Mouse (Mus musculus) urinary bladder, adult 2 months (tissue): Measurements from ENCODE around the gene Jmjd8. TPM values are rescaled to one million over a fixed set of nuclear protein-coding genes. Genes with fewer than 3 reads are reported as not detected.
"Not testable (repeated sequence)": the region's sequence is repeated elsewhere in the genome, so short reads cannot be mapped to it uniquely, and the experiment has no call there.

ENCODE experiments used
- DNase-seq: peaks from one replicate; pipeline ENCODE4 v3.0.0; 2022; ENCODE audit warnings: low spot score
- polyA plus RNA-seq: library from polyadenylated mRNA; depleted of rRNA; stranded (reverse); fragments of >200 nt; gene quantifications from 2 replicates; pipeline ENCODE4 v1.2.3, GENCODE M21; 2012; rRNA removed

Jmjd8 gene
- 55.9 and 60.7 TPM in 2 replicates for polyA plus RNA-seq

DNA sequence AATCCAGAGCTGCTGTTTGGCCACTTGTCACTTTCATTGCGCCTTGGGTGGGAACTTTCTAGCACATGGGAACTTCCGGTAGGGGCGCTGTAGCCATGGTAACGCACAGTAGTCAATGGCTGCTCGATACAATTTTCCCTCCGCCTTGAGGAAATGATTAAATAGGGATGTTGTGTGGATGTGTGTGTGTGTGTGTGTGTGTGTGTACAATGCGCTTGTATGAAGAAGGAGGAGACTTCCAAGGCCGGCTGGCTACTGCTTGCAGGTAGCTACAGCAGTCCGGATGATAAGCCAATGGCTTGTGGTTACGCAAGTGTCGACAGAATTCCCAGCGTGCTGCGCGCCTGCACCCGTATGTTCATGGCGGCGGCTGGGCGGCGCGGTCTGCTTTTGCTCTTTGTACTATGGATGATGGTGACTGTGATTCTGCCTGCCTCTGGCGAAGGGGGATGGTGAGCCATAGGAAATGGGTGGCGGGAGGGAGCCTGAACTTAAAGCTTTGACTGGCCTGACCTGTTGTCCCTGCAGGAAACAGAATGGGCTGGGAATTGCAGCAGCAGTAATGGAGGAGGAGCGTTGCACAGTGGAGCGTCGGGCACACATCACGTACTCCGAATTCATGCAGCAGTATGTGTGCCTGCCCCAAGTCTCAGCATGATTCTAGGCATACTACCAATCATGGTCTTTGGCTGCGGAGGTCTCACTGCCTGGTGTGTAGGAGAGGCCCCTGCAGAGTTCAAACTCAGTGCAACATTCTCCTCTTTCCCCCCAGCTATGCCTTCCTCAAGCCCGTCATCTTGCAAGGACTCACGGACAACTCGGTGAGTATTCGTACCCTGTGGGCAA is at the start of gene Jmjd8:
Gene Jmjd8, plus strand, starts transcription at position 156 of the 846 bp plus-strand sequence.
- no peak for DNase-seq

DNA sequence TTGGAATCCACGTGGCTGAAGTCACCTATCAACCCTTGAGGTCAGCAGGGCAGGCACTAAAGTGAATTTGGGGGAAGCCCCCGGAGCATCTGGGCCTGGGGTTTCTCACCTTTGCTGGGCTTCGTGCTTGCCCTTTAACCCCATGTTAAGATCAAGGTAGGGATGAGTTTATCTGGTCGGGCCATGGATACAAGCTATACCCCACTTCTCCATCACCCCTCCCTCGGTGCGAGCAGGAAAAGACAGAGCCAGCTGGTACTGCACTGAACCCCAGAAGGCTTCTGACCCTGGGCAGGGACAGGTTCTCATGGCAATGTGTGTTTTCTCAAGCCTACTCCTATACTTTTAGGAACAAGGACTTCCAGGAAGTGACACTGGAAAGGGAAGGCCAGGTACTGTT is 47.3 kb upstream of the Jmjd8 start:
- DNase-seq, result no peak

DNA sequence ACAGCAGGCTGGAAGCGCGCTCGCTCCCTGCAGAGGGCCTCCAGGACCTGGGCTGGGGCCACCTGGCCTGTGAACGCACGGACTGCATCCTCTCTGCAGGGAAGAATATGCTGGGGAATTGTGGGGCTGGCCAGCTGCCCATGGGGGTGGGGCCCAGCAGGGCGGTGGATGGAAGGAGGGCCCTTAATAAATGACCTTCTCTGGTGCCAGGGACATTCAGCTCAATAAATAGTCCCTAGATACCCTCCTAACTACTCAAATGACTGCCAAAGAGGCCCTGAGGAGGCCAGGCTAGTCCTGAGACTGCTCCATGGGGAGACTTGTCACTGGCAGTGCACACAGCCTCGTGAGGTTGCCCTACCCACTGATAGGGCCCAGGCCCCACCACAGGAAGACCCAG is 45.6 kb upstream of the Jmjd8 start:
- no peak for DNase-seq

DNA sequence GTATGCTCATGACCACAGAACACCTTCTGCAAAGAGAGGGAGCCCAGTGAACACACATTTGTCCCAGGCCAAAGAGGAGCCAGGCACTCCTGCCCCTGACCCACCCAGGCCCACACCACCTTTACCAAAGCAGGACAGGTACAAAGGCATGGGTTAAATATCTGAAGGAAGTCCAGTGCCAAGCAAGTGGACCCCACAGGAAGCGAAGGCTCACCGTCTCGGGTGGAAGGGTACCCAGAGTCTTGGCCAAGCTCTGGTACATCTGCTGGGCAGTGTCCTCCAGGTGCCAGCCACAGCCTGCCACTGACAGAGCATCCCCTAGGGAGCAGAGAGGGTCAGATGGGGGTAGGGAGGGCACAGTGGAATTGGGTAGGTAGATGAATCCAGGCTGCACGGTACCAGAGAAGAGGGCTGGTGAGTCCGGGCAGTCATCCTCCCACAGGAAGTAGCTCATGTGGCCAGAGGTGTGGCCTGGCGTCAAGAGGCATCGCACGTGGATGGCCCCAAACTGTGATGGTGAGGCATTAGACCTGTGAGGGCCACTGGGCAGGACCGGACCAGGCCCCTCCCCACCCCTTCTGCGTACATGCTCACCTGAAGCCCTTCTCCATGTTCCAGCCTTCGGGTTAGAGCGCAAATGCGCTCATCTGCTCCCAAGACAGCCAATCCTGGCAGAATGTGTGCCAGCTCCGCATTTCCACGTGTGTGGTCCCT is 44.6 kb upstream of the Jmjd8 start:
- no peak for DNase-seq

DNA sequence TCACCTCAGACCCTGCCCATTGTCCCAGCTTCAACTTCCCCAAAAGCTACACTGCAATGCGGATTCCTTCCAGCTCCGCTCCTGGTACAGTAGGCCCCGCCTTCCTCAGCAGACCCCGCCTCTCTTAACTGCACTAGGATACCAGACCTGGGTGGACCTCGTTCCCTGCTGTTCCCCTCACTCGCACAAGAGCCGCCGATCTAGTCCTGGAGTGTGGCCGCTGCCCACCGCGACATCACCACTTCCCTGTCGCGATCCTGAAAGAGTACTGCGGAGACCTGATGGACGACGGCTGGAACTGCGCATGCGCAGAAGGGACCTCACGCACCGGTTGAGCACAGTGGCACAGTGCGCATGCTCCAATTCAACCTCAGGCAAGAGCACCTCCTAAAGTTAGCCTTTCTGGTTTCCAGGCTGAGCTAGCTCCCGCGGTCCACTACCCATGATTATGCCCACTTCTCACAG is 43.4 kb upstream of the Jmjd8 start, which contains the start of gene Haghl:
Gene Haghl, minus strand, starts transcription at position 393 of the 465 bp plus-strand sequence.
- DNase-seq, result peak; percentile 93

DNA sequence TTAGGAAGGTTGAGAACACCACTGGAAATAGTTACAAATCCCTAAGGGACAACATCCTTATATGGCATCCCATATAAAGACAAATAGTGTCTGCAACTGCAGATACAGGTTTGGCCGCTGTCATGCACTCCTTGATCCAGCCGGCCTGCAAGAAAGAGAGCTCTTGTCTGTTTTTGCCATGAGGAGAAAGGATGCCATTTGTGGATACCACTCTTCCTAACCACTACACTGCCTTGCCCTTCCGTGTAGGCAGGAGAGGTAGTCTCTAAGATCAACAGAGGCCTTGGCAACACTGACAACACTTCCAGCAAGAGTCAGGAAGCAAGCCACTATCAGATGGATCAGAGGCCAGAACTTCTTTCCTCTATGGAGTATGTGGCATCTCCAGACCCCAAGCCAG is 42.4 kb upstream of the Jmjd8 start, which contains the start of gene Ccdc78:
Gene Ccdc78, plus strand, starts transcription at position 301 of the 400 bp plus-strand sequence.
- no peak for DNase-seq

DNA sequence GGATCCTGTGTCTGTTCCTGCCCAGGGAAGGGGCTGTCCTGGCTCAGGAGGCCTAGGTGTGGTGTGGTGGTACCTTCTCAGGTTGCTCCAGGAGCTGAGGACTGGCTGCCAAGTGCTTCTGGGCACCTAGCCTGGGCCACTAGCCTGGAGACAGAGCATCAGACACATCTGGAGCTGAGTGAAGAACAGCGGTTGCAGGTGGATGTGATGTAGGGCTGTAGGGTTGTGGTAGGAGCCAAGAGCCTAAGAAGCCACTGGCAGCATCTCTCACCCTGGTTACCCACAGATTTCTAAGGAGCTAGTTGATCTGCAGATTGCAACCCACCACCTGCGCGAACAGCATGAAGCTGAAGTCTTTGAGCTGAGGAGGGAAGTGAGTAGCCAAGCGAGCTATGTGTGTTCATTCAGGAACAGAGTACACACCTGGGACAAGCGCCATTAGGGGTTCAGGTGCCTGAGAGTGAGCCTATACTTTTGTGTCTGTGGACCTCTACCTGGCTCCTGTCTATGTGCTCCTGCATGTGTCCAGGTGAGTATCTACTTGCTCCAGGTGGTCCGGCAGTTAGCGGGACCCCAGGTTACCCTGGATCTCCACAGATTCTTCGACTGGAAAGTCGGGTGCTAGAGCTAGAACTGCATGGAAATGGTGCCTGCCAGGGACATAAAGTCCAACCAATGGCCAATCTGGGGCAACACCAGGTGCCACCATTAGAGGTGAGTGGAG is 41.7 kb upstream of the Jmjd8 start:
- DNase-seq, result no peak

DNA sequence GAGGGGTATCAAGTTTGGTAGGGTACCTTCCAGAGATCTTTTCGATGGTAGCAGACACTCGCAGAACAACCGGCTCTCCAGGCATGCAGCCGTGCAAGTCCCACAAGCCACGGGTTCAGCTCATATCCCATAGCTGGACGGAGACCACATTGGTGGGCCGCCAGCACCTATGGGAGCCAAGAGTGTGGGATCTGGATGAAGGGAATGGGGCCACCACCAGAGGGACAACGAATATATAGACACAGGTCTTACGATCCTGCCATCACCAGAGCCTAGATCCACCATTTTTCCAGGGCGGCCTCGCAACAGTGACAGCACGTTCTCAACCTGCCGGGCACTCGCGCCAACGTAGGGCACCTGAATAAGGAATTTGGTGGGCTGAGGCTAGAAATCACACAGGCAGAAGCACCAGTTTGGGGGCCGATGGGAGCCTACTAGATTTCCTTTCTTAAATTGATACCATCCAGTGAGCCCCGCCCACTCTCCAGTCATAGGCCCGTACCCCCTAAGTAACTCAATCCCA is 37.3 kb upstream of the Jmjd8 start:
- no peak for DNase-seq

DNA sequence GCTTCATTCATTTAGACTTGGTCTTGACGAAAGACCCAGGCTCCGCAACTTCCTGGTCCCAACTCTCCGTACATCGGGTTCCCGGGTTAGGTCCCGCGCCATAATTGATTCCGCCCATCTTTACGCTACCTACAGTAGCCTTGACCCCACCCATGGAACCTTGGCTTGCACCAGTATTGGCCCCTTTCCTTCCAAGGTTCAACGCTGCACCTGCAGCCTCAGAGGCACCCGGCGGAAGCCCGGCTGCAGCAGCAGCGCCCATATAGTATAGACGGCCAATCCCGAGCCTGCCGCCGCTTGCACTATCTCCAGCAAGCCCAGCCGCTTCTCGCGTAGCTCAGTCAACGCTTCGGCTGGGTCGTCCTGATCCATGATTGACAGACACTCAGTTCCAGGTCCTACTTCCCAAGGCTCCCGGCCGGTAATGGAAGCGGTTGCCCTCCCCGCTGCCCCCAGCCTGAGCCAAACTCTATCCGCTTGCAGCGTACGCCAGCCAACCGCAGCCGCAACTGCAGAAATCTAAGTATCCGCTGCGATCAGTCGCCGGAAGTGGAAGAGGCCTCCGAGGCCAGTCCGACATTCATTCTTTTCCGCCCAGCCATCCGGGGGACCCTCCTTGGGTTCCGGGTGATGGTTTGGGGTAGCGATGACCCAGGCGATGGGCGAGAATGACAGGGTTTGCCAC is 36.7 kb upstream of the Jmjd8 start:
- DNase-seq, result peak; percentile 68

DNA sequence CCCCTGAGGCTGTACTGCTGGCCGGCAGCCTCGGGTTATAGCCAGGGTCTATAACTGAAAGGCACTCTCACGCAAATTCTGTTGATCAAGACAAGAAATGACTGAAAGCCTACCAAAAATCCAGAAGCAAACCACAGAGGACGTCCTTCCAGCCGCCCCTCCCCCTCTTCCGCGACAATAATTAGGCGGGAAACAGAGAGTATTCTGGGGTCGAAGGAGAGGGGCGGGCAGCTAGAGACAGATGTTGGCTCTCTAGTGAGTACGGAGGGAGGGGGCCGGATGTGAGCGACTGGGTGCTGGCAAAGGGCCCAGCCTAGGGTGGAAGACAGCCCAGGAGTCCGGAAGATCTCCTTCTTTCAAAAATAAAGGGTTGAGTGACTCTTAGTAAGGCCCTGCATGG is 36.1 kb upstream of the Jmjd8 start, which contains the start of gene Fam173a:
Gene Fam173a, minus strand, starts transcription at position 287 of the 400 bp plus-strand sequence.
- DNase-seq, result no peak

DNA sequence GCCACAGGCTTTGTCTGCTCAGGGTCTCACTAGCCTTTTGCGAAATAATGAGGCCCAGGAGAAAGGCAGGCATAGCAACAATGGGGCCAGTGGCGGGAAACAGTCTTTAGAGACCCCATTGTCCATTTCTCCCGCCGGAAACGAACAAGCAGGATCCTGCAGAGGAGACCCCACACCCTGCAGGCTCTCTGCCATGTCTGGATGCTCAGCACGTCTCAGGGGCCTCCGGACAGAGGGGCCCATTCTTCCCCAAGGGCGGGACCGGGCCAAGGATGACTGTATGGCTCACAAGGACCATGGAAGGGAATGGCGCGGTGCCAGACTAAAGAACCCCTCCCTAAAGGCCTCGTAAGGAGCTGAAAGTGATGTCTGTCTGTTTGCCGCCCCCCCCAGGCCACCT is 34.5 kb upstream of the Jmjd8 start:
- no peak for DNase-seq

DNA sequence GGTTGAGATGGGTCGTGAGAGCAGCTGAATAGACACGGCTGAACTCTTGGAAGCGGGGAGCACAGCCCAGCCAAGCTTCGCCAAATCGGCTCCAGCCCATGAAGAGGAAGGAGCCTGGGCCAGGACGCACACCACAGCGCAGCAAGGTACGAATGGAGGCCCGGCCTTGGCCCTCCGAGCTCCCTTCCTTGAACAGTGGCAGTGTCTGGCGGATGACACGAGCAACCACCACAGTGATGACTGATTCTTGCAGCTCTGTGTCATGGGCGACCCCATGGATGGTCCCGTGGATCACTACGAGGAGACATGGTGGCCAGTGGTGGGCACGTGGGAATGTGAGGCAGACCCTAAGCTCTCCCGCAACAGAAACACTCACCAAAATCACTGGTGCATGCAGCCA is 33.7 kb upstream of the Jmjd8 start:
- DNase-seq, result no peak

DNA sequence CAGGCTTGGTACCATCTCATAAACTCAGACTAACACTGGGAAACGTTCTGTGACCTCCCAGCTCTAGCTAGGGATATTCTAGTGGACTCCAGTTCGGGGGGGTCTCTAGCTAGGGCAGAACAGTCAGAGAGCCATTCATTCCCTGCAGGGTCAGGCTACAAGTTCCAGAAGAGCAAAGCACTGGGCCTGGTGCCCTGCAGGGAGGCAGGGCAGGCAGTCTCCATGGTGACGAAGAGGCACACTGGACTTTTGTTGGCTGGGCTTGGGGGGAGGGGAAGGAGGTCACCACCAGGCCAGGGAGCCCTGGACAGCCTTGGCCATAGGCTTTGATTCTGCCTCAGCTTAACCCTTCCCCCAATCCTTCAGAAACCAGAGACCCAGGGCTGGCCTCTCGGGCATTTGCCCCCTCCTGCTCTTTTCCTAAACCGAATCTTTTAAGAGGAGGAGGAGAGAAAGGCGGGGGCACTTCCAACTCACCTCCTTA is 33.0 kb upstream of the Jmjd8 start, which contains the start of gene AC134908.4:
Gene AC134908.4, minus strand, starts transcription at position 51 of the 484 bp plus-strand sequence.
- DNase-seq, result no peak

DNA sequence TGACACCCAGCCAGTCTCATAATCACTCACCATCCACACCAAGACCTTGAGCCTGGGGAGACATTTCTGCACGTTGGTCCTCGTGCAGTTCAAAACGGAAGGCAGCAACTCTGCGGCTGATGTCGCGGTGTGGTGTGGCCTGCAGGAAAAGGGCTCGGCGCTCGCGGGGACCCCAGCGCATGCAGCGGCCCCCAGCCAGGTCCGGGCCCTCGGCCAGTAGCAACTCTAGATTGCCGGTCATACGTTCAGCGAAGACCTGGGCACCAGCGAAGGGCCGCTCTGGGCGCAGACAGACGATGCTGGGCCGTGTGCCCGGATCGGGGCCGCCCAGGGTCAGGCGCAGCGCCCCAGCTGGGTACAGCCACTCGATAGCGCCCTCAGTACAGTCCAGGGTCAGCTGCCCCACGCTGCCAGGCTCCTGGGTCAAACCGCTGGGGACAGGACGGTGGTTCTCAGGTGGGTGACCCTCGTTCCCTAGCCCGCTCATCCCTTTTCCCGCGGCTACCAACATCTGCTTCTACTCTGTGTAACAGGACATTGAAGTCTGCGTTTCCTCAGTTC is 32.4 kb upstream of the Jmjd8 start:
- no peak for DNase-seq

DNA sequence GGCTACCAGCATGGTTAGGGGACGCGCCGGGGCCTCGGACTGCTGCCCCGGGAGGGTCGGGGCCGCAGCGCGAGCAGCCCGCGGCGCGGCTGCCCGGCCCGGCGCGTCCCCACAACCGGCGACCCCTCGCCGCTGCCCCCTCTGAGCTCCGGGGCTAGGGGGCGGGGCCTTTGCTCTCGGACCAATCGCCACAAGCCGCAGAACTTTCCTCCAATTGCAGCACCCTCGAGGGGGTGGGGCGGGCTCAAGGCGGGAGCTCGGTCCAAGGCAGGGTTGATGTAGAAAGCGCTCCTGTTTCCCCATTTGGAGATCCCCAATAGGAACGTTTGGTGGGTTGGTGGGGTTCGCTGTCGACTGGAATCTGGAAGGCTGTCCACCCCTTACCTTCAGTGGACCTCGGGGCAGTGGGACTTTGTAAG is 31.7 kb upstream of the Jmjd8 start, which contains the start of gene Metrn:
Gene Metrn, minus strand, starts transcription at position 186 of the 419 bp plus-strand sequence.
- peak; percentile 67 for DNase-seq

DNA sequence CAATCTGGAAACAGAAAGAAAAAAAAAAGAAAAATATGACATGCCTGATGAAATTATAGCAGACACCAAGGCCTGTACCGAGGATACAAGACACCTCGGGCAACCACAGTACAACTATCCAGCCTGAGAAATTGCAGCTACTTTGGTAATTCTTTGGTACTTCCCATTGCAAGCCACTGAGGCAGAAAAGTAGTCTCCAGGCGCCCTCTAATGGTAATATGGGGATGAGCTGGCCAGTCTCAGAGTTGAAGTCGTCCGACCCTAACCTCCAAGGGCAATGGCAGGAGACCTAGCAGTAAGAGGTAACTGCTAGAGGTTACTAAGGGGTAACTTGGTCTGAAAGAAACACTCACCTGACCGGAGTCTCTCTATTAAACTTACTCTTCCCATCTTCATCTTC is 27.6 kb upstream of the Jmjd8 start:
- no peak for DNase-seq

DNA sequence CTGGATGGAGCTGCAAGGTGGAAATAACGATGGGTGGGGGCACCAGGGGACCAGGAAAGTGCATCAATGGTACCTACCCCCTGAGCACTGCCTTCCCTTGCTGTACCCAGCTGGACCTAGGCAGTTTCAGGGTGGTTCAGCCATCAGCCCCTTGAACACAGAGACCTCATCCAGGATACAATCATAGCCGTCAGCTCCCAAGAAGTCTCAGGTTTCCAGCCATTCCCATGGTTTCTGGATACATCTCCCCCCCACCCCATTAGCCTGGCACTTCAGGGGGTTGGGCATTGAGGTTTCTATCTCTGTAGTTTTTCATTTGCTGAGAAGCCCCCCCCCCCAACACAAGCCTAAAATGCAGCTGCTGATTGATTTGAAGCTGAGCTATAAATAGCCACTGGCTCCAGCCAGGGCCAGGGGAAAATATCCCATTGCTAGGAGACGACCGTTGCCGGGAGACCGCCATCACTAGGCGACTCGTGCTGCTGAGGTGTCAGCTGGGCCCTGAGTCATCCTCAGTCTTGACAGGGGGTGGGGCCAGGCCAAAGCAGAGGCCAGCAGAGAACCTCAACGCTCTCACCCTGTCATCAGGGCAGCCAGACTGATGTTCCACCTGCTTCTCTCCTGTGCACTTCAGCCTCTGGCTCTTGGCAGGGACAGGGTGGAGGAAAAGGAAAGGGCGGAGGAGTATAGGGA is 25.7 kb upstream of the Jmjd8 start:
- no peak for DNase-seq

DNA sequence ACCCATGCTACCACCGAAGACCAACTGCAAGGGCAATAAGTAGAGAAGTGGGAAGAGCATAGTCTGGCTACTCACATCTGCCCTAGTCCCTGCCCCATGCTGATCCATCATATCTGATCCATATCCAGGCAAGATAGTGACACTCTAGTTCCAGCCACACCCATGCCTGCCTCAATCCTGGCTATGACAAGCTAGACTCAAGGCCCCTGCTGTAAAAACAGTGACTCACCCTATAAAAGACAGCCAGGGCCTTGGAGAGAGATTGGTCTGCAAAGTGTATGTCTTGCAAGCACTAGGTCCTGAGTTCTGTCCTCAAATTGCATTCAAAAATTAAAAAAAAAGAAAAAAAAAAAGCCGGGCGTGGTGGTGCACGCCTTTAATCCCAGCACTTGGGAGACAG is 22.2 kb upstream of the Jmjd8 start:
- DNase-seq, result no peak

DNA sequence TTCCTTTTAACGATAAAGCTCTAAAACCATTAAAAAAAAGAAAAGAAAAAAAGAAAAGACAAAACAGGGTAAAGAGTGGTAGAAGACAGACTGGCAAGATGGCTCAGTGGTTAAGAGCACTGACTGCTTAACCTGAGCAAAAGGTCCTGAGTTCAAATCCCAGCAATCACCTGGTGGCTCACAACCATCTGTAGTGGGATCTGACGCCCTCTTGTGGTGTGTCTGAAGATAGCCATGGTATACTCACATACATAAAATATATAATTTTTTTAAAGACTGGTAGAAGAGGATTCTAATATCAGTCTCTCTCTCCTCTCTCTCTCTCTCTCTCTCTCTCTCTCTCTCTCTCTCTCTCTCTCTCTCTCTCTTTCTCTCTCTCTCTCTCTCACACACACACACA is 21.2 kb upstream of the Jmjd8 start:
- DNase-seq, result not testable (repeated sequence)

DNA sequence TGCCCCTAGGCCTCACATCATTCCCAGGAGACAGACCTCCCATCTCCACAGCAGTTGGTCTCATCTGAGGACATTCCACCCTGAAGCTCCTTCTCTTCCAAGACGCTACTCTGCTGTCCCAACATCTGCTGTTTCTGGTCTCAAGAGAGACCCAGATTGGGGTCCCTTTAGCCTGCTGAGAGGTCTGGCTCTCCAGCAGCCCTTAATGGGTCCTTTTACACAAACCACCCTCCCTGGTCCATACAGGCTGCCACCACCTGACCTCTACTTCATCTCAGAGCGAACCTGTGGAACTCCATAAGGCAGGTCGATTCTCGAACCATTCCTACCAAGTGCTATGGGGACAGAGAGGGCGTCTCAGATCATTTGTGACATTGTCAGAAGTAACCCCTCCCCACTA is 20.6 kb upstream of the Jmjd8 start:
- DNase-seq, result no peak
